Mouse (Mus musculus): ENCODE measurements around the gene Mocs2. TPM values are rescaled to one million over a fixed set of nuclear protein-coding genes. Genes with fewer than 3 reads are reported as not detected.
A peak's percentile ranks its signal among the peaks of the same experiment; 100 is the strongest.

Mocs2 gene
- 22.6 to 25.6 TPM (median 23.7 TPM) in 3 replicates for total RNA-seq (2017)

GRCm38 (mm10) chr13:114817751-114818360 is at the start of gene Mocs2:
Mocs2 (plus strand) TSS chr13:114818236.
- ATAC-seq (replicated peaks; ENCODE audit: insufficient number of reproducible peaks, low FRiP score, low TSS enrichment, poor library complexity, severe bottlenecking): peak; percentile 94

- no peak for ATAC-seq (replicated peaks; ENCODE audit: insufficient number of reproducible peaks, low FRiP score, low TSS enrichment, poor library complexity, severe bottlenecking)
Observed at GRCm38 (mm10) chr13:114791511-114791910, 26.5 kb upstream of the Mocs2 start.

- ATAC-seq (replicated peaks; ENCODE audit: insufficient number of reproducible peaks, low FRiP score, low TSS enrichment, poor library complexity, severe bottlenecking): no peak
Observed at GRCm38 (mm10) chr13:114793250-114794030, 24.6 kb upstream of the Mocs2 start.

DNA sequence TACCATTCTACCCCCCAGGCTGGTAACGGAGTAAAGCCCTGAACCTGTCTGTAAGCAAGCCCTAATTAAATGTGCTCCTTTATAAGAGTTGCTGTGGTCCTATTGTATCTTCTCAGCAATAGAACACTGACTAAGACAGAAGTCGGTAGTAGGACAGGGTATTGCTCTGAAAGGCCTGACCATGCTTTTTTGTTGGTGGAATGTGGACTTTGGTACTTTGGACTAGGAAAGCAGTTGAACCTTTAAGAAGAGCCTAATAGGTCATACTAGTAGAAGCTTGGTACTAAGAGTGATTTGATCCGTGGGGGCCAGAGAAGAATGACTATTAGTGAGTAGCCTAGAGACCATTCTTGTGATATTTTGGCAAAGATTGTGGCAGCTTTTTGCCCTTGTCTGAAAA is 16.2 kb upstream of the Mocs2 start:
- no peak for ATAC-seq (replicated peaks; ENCODE audit: insufficient number of reproducible peaks, low FRiP score, low TSS enrichment, poor library complexity, severe bottlenecking)

DNA sequence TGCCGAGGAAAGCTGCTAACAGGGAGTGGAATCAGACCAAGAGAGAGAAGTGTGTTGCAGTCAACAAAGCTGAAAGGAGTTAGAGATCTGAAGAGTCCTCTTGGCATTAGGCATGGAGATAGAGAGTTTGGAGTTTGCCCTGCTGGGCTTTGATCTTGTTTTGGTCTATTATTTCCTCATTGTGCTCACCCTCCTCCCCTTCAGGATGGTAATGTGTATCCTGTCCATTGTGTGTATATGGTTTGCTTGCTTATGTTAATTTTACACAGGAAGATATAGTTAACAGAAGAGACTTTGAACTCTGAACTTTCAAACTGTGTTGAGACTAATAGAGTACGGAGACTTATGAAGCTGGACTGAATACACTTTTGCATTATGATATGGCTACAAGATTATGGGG is 15.1 kb upstream of the Mocs2 start:
- ATAC-seq (replicated peaks; ENCODE audit: insufficient number of reproducible peaks, low FRiP score, low TSS enrichment, poor library complexity, severe bottlenecking): no peak

GRCm38 (mm10) chr13:114809624-114810210 is 8.3 kb upstream of the Mocs2 start:
- ATAC-seq (replicated peaks; ENCODE audit: insufficient number of reproducible peaks, low FRiP score, low TSS enrichment, poor library complexity, severe bottlenecking): no peak

DNA sequence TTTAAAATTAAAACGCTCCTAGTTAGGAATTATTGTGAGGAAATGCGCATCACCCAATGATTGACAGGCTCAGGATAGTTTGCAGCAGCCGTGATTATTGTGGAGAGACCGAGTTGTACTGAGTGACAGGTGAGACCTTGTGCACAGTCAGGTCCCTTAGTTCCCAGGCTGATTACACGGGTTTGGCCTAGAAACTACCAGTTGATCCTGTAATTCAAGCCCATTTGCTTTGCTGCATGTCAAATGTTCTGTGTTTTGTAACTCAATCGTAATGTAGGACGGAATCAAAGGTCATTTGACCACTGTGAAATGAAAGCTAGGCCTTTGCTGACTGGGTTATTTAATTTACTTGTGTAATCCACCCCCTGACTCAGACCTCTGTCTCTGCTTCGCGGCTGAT is 477 bp downstream of the Mocs2 start:
- ATAC-seq (replicated peaks; ENCODE audit: insufficient number of reproducible peaks, low FRiP score, low TSS enrichment, poor library complexity, severe bottlenecking): no peak

DNA sequence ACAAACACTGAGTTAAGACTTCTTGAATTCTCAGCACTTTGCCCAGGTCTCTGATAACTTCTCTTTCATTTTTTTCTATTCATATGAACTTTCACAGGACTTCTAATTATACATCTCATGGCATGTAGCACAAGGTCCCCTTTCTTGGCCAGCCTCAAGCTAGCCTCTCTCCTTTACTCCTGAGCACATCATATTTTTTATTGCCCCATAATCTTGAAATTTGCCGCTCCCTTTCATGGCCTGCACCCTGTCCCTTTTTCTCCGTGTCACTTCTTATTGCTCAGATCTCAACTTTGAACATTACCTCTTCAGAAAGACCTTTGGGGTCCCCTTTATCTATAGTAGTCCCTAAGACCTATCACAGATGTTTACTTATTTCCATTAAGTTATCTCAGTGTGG is 4.8 kb downstream of the Mocs2 start:
- ATAC-seq (replicated peaks; ENCODE audit: insufficient number of reproducible peaks, low FRiP score, low TSS enrichment, poor library complexity, severe bottlenecking): no peak

- ATAC-seq (replicated peaks; ENCODE audit: insufficient number of reproducible peaks, low FRiP score, low TSS enrichment, poor library complexity, severe bottlenecking): no peak
Observed at GRCm38 (mm10) chr13:114825377-114825855, 7.4 kb downstream of the Mocs2 start.

DNA sequence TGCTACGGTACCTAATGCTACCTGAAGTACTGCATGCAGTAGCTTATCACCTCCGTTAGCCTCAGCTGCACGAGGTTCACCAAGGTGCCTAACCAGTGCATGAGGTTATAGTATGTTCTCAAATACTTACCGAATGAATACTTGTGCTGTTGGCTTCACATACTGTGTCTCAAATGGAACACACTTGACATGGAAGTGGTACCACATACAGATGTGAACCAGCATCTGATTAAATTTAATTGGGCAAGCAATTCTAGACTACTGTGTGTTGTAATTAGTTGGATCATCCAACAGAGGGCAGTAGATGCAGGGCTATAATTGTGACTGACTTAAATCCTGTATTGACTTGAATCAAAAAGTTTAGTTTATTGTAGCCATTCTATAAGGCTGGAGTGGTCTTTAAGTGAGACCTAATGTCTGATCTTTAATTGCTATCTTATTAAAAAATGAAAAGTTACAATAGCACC is 13.4 kb downstream of the Mocs2 start:
- ATAC-seq (replicated peaks; ENCODE audit: insufficient number of reproducible peaks, low FRiP score, low TSS enrichment, poor library complexity, severe bottlenecking): peak; percentile 51; the same call in 1 of the 2 replicates

DNA sequence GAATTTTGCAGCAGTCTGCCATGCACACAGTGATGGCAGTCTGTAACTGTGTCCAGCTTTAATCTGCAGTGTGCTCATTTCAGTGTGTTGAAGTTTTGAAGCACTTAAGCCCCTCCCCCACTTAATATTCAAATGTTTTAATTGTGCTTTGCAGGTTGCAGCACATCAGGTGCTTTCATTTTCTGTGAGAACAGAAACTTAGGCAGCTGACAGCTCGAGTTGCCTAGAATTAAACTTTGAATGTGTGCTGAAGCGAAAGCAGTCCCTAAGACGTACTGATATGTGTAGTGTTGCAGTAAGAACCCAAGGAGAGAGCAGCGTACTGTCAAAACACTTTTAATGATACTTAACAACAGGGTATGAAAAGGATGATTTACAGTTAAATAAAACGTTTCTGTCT is 14.7 kb downstream of the Mocs2 start:
- no peak for ATAC-seq (replicated peaks; ENCODE audit: insufficient number of reproducible peaks, low FRiP score, low TSS enrichment, poor library complexity, severe bottlenecking)

- no peak for ATAC-seq (replicated peaks; ENCODE audit: insufficient number of reproducible peaks, low FRiP score, low TSS enrichment, poor library complexity, severe bottlenecking)
Observed at GRCm38 (mm10) chr13:114833351-114833750, 15.3 kb downstream of the Mocs2 start.

GRCm38 (mm10) chr13:114834580-114834979 is 16.5 kb downstream of the Mocs2 start:
- ATAC-seq (replicated peaks; ENCODE audit: insufficient number of reproducible peaks, low FRiP score, low TSS enrichment, poor library complexity, severe bottlenecking): peak; percentile 51

GRCm38 (mm10) chr13:114837061-114837460 is 19.0 kb downstream of the Mocs2 start:
- ATAC-seq (replicated peaks; ENCODE audit: insufficient number of reproducible peaks, low FRiP score, low TSS enrichment, poor library complexity, severe bottlenecking): no peak

DNA sequence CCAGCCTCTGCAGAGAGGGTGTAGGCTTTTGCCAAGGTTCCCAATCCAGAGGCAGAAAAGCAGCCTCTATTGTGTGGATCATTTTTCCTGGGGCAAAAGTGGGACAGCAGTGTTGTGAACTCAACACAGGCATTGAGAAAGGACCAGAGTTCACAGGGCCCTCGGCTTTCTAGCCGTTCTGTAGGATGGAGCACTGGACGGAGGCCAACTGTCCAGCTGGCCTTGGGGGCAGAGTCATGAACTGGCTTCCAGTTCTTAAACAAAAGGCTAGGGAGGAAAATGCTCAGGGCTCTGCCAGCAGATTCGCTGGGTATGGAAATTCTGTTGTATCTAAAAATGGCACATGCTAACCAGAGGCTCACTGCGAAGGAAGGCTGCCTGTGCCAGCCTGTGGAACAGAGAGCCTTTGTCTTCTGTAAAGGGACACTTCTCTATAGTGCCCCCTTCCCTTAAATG is 20.5 kb downstream of the Mocs2 start:
- no peak for ATAC-seq (replicated peaks; ENCODE audit: insufficient number of reproducible peaks, low FRiP score, low TSS enrichment, poor library complexity, severe bottlenecking)

DNA sequence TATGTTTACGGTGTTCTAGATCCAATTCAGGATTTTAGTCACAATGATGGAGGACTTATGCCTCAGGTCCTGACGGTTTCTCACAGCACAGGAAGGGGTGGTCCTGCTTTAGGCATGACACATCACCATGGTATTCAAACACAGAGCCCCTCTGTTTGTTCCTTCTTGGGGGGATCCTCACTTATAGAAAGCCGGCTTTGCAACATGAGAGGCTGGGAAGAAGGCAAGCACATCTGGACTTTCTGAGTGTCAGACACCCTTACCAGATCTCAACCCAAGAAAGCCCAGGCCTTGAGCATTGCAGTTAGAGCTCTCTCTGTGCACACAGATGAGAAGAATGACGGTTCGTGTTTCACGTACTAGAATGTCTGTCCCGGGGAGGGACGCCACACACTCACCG is 21.1 kb downstream of the Mocs2 start:
- ATAC-seq (replicated peaks; ENCODE audit: insufficient number of reproducible peaks, low FRiP score, low TSS enrichment, poor library complexity, severe bottlenecking): no peak

- ATAC-seq (replicated peaks; ENCODE audit: insufficient number of reproducible peaks, low FRiP score, low TSS enrichment, poor library complexity, severe bottlenecking): no peak
Observed at GRCm38 (mm10) chr13:114840545-114840944, 22.5 kb downstream of the Mocs2 start.

DNA sequence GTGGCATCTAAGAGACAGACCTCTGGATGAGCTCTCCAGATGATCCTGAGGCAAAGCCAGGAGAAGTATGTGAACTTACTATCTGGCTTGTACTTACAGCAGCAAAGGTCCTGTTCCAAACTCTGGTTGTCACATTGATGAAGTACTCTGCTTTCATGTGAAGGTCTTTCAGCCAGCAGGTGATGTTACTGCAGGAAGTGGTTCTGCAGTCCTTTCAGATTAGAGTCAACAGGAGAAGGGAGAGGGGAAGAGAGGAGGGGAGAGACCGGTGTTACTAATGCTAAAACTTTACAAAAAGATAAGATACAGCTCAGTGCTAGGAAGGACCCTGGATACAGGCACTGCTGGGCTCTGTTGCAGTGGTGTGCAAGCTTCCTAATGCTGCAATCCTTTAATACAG is 25.3 kb downstream of the Mocs2 start:
- no peak for ATAC-seq (replicated peaks; ENCODE audit: insufficient number of reproducible peaks, low FRiP score, low TSS enrichment, poor library complexity, severe bottlenecking)

GRCm38 (mm10) chr13:114845804-114846203 is 27.8 kb downstream of the Mocs2 start:
- ATAC-seq (replicated peaks; ENCODE audit: insufficient number of reproducible peaks, low FRiP score, low TSS enrichment, poor library complexity, severe bottlenecking): peak; percentile 64; the same call in 1 of the 2 replicates

- ATAC-seq (replicated peaks; ENCODE audit: insufficient number of reproducible peaks, low FRiP score, low TSS enrichment, poor library complexity, severe bottlenecking): no peak
Observed at GRCm38 (mm10) chr13:114848945-114849344, 30.9 kb downstream of the Mocs2 start.

Measured in monocyte, adult 5-6 weeks (primary cell).